Mouse (Mus musculus) heart, adult 2 months (tissue): ENCODE measurements around the gene Arid1a. TPM values are rescaled to one million over a fixed set of nuclear protein-coding genes. Genes with fewer than 3 reads are reported as not detected.

Source experiments
- DNase-seq, 2 experiments: peaks; one replicate each; pipeline ENCODE4 v3.0.0; 2021
- H3K27ac ChIP-seq: fragments of 200-600 bp; 2 replicates; pipeline ENCODE4 v1.8.1; 2022
- H3K27me3 ChIP-seq: fragments of 200-500 bp; 2 replicates; pipeline ENCODE4 v1.6.1; 2012; ENCODE audit warnings: mild to moderate bottlenecking, low read length, inconsistent platforms, mixed read lengths; ENCODE audit not compliant: control insufficient read depth, insufficient read depth
- H3K36me3 ChIP-seq: fragments of 200-500 bp; 2 replicates; pipeline ENCODE4 v1.6.1; 2012; ENCODE audit warnings: low read length, inconsistent platforms; ENCODE audit not compliant: control insufficient read depth, insufficient read depth
- H3K4me1 ChIP-seq: fragments of 200-500 bp; 2 replicates; pipeline ENCODE4 v1.6.1; 2011; ENCODE audit warnings: low read length; ENCODE audit not compliant: control insufficient read depth, insufficient read depth
- H3K4me3 ChIP-seq: fragments of 200-600 bp; 2 replicates; pipeline ENCODE4 v1.8.1; 2022
- H3K79me2 ChIP-seq: fragments of 200-500 bp; replicated peaks from 2 replicates; pipeline ENCODE4 v1.6.1; 2012; ENCODE audit warnings: mild to moderate bottlenecking, inconsistent platforms, low read length, moderate library complexity, mixed read lengths; ENCODE audit not compliant: control insufficient read depth, insufficient read depth
- H3K9ac ChIP-seq: fragments of 200-500 bp; 2 replicates; pipeline ENCODE4 v1.6.1; 2012; ENCODE audit warnings: low read depth, mild to moderate bottlenecking, control low read depth, inconsistent platforms, low read length, mixed read lengths
- CTCF ChIP-seq: fragments of 200-600 bp; IDR thresholded peaks from 2 replicates; pipeline ENCODE4 v1.8.1; 2022; ENCODE audit warnings: antibody characterized with exemption, mild to moderate bottlenecking, moderate library complexity
- EP300 ChIP-seq: fragments of 200-500 bp; IDR thresholded peaks from 2 replicates; pipeline ENCODE4 v1.6.1; 2011; ENCODE audit warnings: low read depth, low read length, control low read depth; ENCODE audit not compliant: insufficient read depth
- POLR2A ChIP-seq: fragments of 200-500 bp; IDR thresholded peaks from 2 replicates; pipeline ENCODE4 v1.6.1; 2011; ENCODE audit warnings: mild to moderate bottlenecking, low read depth, low read length, control low read depth; ENCODE audit not compliant: insufficient read depth
- WGBS: fragments of 180-500 bp; shearing (Covaris S2); methylation state at CpG from one replicate; pipeline ENCODE4 v1.1.7; 2018; 5-methylcytosine and 5-hydroxymethylcytosine counted together
- intact Hi-C: fragments of 180-260 bp; cut with DNase I; formaldehyde crosslinking; loops from one replicate; pipeline ENCODE4 v1.15.1; 2025
- polyA plus RNA-seq: library from polyadenylated mRNA; depleted of rRNA; stranded (reverse); fragments of >200 nt; gene quantifications from 2 replicates; pipeline ENCODE4 v1.2.3, GENCODE M21; 2012
- total RNA-seq, 2 experiments: library from RNA; stranded (reverse); gene quantifications; 2 replicates each; pipeline ENCODE4 v1.2.3; 2021

Gene Arid1a
- total and polyA plus RNA-seq, 3 experiments = 27.8 to 38.0 (median 34.2) TPM

DNA sequence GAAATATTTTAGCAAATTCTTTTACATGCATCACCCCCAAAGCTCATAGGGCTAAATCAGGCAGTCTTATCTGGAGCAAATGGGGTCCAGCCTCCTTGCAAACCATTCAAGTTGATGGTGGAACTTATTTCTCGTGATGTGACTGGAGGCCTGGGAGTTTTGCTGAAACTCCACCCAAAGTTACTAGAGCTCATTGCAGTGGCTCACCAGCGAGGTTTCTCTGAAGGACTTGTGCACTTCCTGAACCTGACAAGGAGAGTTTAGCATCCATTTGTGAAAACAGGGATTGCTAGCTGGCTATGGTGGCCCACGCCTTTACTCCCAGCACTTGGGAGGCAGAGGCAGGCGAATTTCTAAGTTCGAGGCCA, 122.5 kb downstream of the Arid1a start:
- intact Hi-C loops = loop anchor here (5.0 kb wide), 1 partner anchor 37 kb away; no protein-coding TSS in a partner anchor
- Histone ChIP-seq H3K79me2 (peaks cover 3% of the 10 kb centered on the region), H3K4me1 (peaks cover 11% of the 10 kb centered on the region), H3K9ac (no peak overlapping the region), H3K27ac (peak overlapping the region; percentile 80), H3K36me3 (no peaks in the 10 kb centered on the region), H3K4me3 (no peak overlapping the region), H3K27me3 (no peaks in the 10 kb centered on the region)
- WGBS = 82% methylated on average over 5 of the region's 5 CpGs
- DNase-seq = no peak
- TF ChIP-seq EP300 (no peak), POLR2A (no peak), CTCF (no peak)

- intact Hi-C loops = loop anchor here (2.0 to 5.0 kb wide), 2 partner anchors 17 to 36 kb away; partner anchors contain the start of gene Zdhhc18
These were observed 123.1 kb downstream of the Arid1a start for GRCm38 (mm10) chr4:133633332-133634042.

DNA sequence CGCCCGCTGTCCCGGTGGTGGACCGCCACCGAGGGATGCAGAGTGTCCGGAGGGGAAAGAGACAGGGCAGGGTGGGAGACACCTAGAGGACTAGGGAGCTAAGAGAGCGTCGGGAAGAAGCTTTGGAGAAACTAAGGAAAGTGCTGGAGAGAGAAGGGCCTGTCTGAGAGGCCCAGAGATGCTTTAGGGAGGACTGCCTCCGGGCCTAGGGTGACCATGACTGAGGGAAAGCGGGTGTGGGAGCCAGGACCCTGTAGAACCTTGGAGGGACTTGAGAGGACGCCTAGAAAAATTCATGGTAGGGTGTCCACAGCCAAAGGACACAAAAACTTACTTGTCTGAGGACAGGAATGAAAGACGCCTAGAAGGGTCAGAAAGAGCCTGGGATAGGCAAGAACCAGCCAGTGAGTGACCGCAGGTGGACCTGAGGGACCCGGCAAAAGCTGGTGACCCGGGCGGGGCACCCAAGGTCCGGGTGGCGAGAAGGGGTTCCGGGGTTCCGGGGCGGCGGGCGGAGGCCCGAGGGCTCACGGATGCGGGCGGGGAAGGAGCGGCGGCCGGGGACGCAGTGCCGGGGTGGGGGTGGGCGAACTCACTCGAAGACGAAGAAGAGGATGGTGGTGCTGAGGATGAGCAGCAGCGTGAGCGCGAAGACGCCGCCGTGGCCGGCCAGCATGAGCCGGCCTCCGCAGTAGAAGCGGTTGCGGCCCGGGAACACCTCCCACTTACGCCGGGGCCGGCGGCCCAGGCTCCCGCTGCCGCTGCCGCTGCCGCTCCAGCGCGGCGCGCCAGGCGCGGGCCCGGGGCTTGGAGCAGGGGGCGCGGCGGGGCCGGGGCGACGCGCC, 123.9 kb downstream of the Arid1a start:
- Histone ChIP-seq H3K4me3 (peak overlapping the region; percentile 64), H3K36me3 (no peaks in the 10 kb centered on the region), H3K27ac (peak overlapping the region; percentile 82), H3K27me3 (no peaks in the 10 kb centered on the region), H3K79me2 (peaks cover 3% of the 10 kb centered on the region), H3K9ac (peak overlapping the region; percentile 77), H3K4me1 (peaks cover 11% of the 10 kb centered on the region)
- intact Hi-C loops = loop anchor here (2.0 to 5.0 kb wide), 2 partner anchors 18 to 35 kb away; partner anchors contain the start of gene Zdhhc18
- peak in 1 of 2 experiments; percentile 79 for DNase-seq
- TF ChIP-seq CTCF (no peak), POLR2A (no peak)
- 7% methylated on average over 66 of the region's 69 CpGs for WGBS

More at GRCm38 (mm10) chr4:133633332-133634042, 123.1 kb downstream of the Arid1a start:
- Histone ChIP-seq H3K27ac (peak overlapping the region; percentile 82), H3K36me3 (no peaks in the 10 kb centered on the region), H3K27me3 (no peaks in the 10 kb centered on the region), H3K9ac (peak overlapping the region; percentile 77), H3K4me3 (peak overlapping the region; percentile 33), H3K4me1 (peaks cover 11% of the 10 kb centered on the region), H3K79me2 (peaks cover 3% of the 10 kb centered on the region)
- 8% methylated on average over 42 of the region's 47 CpGs for WGBS
- DNase-seq = peak; percentile 94 to 98
- TF ChIP-seq EP300 = 0 out of 2 replicates have a peak, but pooled peaks have one; percentile 25
- no peak for TF ChIP-seq POLR2A
- TF ChIP-seq CTCF = peak; percentile 81

DNA sequence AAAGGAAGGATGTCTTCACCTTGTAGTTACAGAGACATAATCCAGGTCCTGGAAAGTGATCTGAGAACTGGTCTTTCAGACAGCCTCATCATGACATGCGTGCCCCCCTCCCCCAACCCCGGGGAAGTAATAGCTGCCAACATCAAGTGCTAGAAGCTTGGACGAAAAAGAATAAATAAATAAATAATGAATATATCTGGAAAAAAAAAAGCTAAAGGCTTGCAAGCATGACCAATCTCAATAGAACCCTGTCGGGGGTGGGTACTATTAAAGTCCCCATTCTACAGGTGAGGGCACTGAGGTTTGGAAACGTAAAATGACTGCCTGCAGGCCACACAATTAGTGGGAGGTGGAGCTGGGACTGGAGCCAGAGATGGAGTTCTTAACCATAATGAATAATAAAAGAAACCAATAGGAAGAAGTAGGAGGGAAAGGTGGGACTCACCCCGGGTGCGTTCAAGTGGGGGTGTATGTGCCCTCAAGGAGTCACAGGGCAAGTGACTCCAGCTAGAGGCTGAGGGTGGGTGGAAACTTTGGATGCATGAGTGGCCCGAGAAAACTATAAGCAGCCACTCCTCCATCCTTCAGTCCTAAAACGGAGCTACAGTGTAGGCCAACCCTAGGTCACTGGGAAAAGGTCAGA, 124.7 kb downstream of the Arid1a start:
- intact Hi-C loops = loop anchor here (2.0 to 5.0 kb wide), 2 partner anchors 19 to 35 kb away; partner anchors contain the start of gene Zdhhc18
- TF ChIP-seq EP300 (no peak), POLR2A (0 out of 2 replicates have a peak, but pooled peaks have one; percentile 26)
- peaks cover 13% of the 10 kb centered on the region for H3K4me1 ChIP-seq

GRCm38 (mm10) chr4:133631071-133631768, 125.3 kb downstream of the Arid1a start:
- intact Hi-C loops = loop anchor here (5.0 kb wide), 1 partner anchor 34 kb away; no protein-coding TSS in a partner anchor
- TF ChIP-seq POLR2A (peak; percentile 76), EP300 (0 out of 2 replicates have a peak, but pooled peaks have one; percentile 11), CTCF (no peak)
- Histone ChIP-seq H3K27me3 (no peaks in the 10 kb centered on the region), H3K4me3 (peak overlapping the region; percentile 64), H3K9ac (peak overlapping the region; percentile 45), H3K36me3 (peaks cover 4% of the 10 kb centered on the region), H3K79me2 (peaks cover 6% of the 10 kb centered on the region), H3K27ac (peak overlapping the region; percentile 82), H3K4me1 (peaks cover 18% of the 10 kb centered on the region)
- WGBS = 38% methylated on average over 14 of the region's 14 CpGs
- peak; percentile 55 for DNase-seq

More for the DNA sequence above, 124.7 kb downstream of the Arid1a start:
- Histone ChIP-seq H3K79me2 (peaks cover 6% of the 10 kb centered on the region), H3K9ac (peak overlapping the region; percentile 77), H3K36me3 (no peaks in the 10 kb centered on the region), H3K27me3 (no peaks in the 10 kb centered on the region), H3K4me3 (peak overlapping the region; percentile 64), H3K27ac (peak overlapping the region; percentile 82)
- 32% methylated on average over 9 of the region's 9 CpGs for WGBS
- peak; percentile 33 to 50 for DNase-seq
